Mouse (Mus musculus): ENCODE measurements around the gene Tcf7l2.

Tcf7l2 gene

GRCm38 (mm10) chr19:55902573-55903385, 161.2 kb downstream of the Tcf7l2 start:
- in situ Hi-C loops (cut with MboI, MseI), result no loop called here

- in situ Hi-C loops (cut with MboI, MseI), result no loop called here
These were observed 167.4 kb downstream of the Tcf7l2 start for GRCm38 (mm10) chr19:55909039-55909438.

- in situ Hi-C loops (cut with MboI, MseI), result loop anchor here (5.0 kb wide), 1 partner anchor 650 kb away; no protein-coding TSS in a partner anchor
These were observed 170.3 kb downstream of the Tcf7l2 start for GRCm38 (mm10) chr19:55911941-55912340.

- in situ Hi-C loops (cut with MboI, MseI), result loop anchor here (5.0 kb wide), 1 partner anchor 651 kb away; no protein-coding TSS in a partner anchor
These were observed 171.2 kb downstream of the Tcf7l2 start for GRCm38 (mm10) chr19:55912813-55913212.

- in situ Hi-C loops (cut with MboI, MseI), result loop anchor here (5.0 kb wide), 1 partner anchor 651 kb away; no protein-coding TSS in a partner anchor
These were observed 172.0 kb downstream of the Tcf7l2 start for GRCm38 (mm10) chr19:55913585-55913984.

GRCm38 (mm10) chr19:55914614-55915211, 173.1 kb downstream of the Tcf7l2 start:
- in situ Hi-C loops (cut with MboI, MseI), result loop anchor here (5.0 kb wide), 1 partner anchor 652 kb away; no protein-coding TSS in a partner anchor

GRCm38 (mm10) chr19:55915506-55915905, 173.9 kb downstream of the Tcf7l2 start:
- in situ Hi-C loops (cut with MboI, MseI), result no loop called here

GRCm38 (mm10) chr19:55916211-55916610, 174.6 kb downstream of the Tcf7l2 start:
- in situ Hi-C loops (cut with MboI, MseI), result no loop called here

- in situ Hi-C loops (cut with MboI, MseI), result no loop called here
These were observed 182.3 kb downstream of the Tcf7l2 start for GRCm38 (mm10) chr19:55923789-55924426.

- in situ Hi-C loops (cut with MboI, MseI), result no loop called here
These were observed 183.2 kb downstream of the Tcf7l2 start for GRCm38 (mm10) chr19:55924800-55925199.

- in situ Hi-C loops (cut with MboI, MseI), result no loop called here
These were observed 183.8 kb downstream of the Tcf7l2 start for GRCm38 (mm10) chr19:55925425-55925803.

GRCm38 (mm10) chr19:55925804-55926521, 184.3 kb downstream of the Tcf7l2 start:
- in situ Hi-C loops (cut with MboI, MseI), result no loop called here

GRCm38 (mm10) chr19:55926858-55927673, 185.4 kb downstream of the Tcf7l2 start:
- in situ Hi-C loops (cut with MboI, MseI), result no loop called here

- in situ Hi-C loops (cut with MboI, MseI), result no loop called here
These were observed 186.0 kb downstream of the Tcf7l2 start for GRCm38 (mm10) chr19:55927674-55928061.

- in situ Hi-C loops (cut with MboI, MseI), result no loop called here
These were observed 187.1 kb downstream of the Tcf7l2 start for GRCm38 (mm10) chr19:55928674-55929073.

GRCm38 (mm10) chr19:55931642-55932041, 190.0 kb downstream of the Tcf7l2 start:
- in situ Hi-C loops (cut with MboI, MseI), result no loop called here

- in situ Hi-C loops (cut with MboI, MseI), result no loop called here
These were observed 192.5 kb downstream of the Tcf7l2 start for GRCm38 (mm10) chr19:55933947-55934729.

- in situ Hi-C loops (cut with MboI, MseI), result no loop called here
These were observed 193.0 kb downstream of the Tcf7l2 start for GRCm38 (mm10) chr19:55934730-55935003.

- in situ Hi-C loops (cut with MboI, MseI), result no loop called here
These were observed 195.4 kb downstream of the Tcf7l2 start for GRCm38 (mm10) chr19:55937026-55937425.
